Mouse (Mus musculus) B cell, adult 62 days (primary cell): Measurements from ENCODE around the gene Stau1. TPM values are rescaled to one million over a fixed set of nuclear protein-coding genes. Genes with fewer than 3 reads are reported as not detected.

Experiments used
- total RNA-seq: library from RNA; stranded (reverse); gene quantifications from 4 replicates; pipeline ENCODE4 v1.2.4, GENCODE M21; 2023

The Stau1 gene
- total RNA-seq, result 68.6 to 79.5 TPM (median 75.2 TPM) in 4 replicates

GRCm38 (mm10) chr2:166995796-166996532, at the start of gene Stau1:
Stau1 (minus strand) TSS chr2:166996299.

GRCm38 (mm10) chr2:167014702-167015381, 18.7 kb upstream of the Stau1 start, which contains the start of gene Ddx27:
Ddx27 (plus strand) TSS chr2:167015193.

GRCm38 (mm10) chr2:166905711-166906522, 90.2 kb downstream of the Stau1 start, which contains the start of gene Cse1l:
Cse1l (plus strand) TSS chr2:166906040.

Other genes starting within 250 kb of the Stau1 start
- 8.7 to 15.2 TPM (median 11.5 TPM) in 4 replicates for gene Trp53rkb, start 203.8 kb downstream of the Stau1 start, total RNA-seq
- 68.8 to 78.1 TPM (median 73.6 TPM) in 4 replicates for gene Arfgef2, start 190.7 kb downstream of the Stau1 start, total RNA-seq
- gene Cse1l, start 90.3 kb downstream of the Stau1 start, total RNA-seq, result 81.3 to 96.0 TPM (median 89.8 TPM) in 4 replicates
- gene Ddx27, start 18.9 kb upstream of the Stau1 start, total RNA-seq, result 91.5 to 110 TPM (median 97.4 TPM) in 4 replicates
- 60.2 to 63.7 TPM (median 62.6 TPM) in 4 replicates for gene Znfx1, start 66.7 kb upstream of the Stau1 start, total RNA-seq
- 5.6 to 7.6 TPM (median 7.2 TPM) in 4 replicates for gene Kcnb1, start 193.9 kb upstream of the Stau1 start, total RNA-seq
- gene Ptgis, start 244.3 kb upstream of the Stau1 start, total RNA-seq, result 0.31 to 0.33 TPM in 2 of 4 replicates, not detected in the others